Mouse (Mus musculus): ENCODE data around the gene Phf21a.

GRCm38 (mm10) chr2:92076086-92076692 is 16.7 kb upstream of the Phf21a start:
- TF ChIP-seq CTCF (IDR thresholded peaks at IDR 0.05): no peak
- no peak for TF ChIP-seq POLR2A (IDR thresholded peaks at IDR 0.05; ENCODE audit: insufficient read depth, low read depth, low read length)
- no peak for TF ChIP-seq EP300 (IDR thresholded peaks at IDR 0.05; ENCODE audit: insufficient read depth, low read depth, low read length)
